Mouse (Mus musculus) embryonic facial prominence, embryonic 15.5 days (tissue): ENCODE results near the gene Zfp318. TPM values are rescaled to one million over a fixed set of nuclear protein-coding genes. Genes with fewer than 3 reads are reported as not detected.

ENCODE experiments used
- ATAC-seq: fragments of 200-750 bp; cut with Nextera tagmentation; 2 replicates; pipeline ENCODE4 v1.8.0; 2017; ENCODE audit warnings: low read depth, moderate TSS enrichment; ENCODE audit not compliant: insufficient number of reproducible peaks, low FRiP score, low TSS enrichment
- H3K27ac ChIP-seq: fragments of 300-500 bp; sonication (generic); replicated peaks from 2 replicates; pipeline ENCODE4 v1.5.1; 2015; ENCODE audit warnings: mild to moderate bottlenecking, inconsistent platforms
- H3K27me3 ChIP-seq: fragments of 300-500 bp; sonication (generic); 2 replicates; pipeline ENCODE4 v1.6.1; 2015; ENCODE audit warnings: inconsistent platforms
- H3K36me3 ChIP-seq: fragments of 300-500 bp; sonication (generic); 2 replicates; pipeline ENCODE4 v1.6.1; 2015; ENCODE audit warnings: mild to moderate bottlenecking, inconsistent platforms
- H3K4me1 ChIP-seq: fragments of 300-500 bp; sonication (generic); 2 replicates; pipeline ENCODE4 v1.6.1; 2015; ENCODE audit warnings: inconsistent platforms
- H3K4me2 ChIP-seq: fragments of 300-500 bp; sonication (generic); replicated peaks from 2 replicates; pipeline ENCODE4 v1.6.1; 2015; ENCODE audit warnings: mild to moderate bottlenecking, inconsistent platforms
- H3K4me3 ChIP-seq: fragments of 300-500 bp; sonication (generic); replicated peaks from 2 replicates; pipeline ENCODE4 v1.5.1; 2015; ENCODE audit warnings: mild to moderate bottlenecking, inconsistent platforms
- H3K9ac ChIP-seq: fragments of 300-500 bp; sonication (generic); 2 replicates; pipeline ENCODE4 v1.6.1; 2015; ENCODE audit warnings: inconsistent platforms
- H3K9me3 ChIP-seq: fragments of 300-500 bp; sonication (generic); replicated peaks from 2 replicates; pipeline ENCODE4 v1.6.1; 2016; ENCODE audit warnings: inconsistent platforms
- WGBS: fragments of 180-500 bp; shearing (Covaris S2); methylation state at CpG from one replicate; pipeline ENCODE4 v1.1.7; 2015; 5-methylcytosine and 5-hydroxymethylcytosine counted together
- polyA plus RNA-seq: library from polyadenylated mRNA; unstranded; fragments of >200 nt; fragmentation: Nextera tagmentation; extraction: Ambion mirVana; gene quantifications from 2 replicates; pipeline ENCODE4 v1.2.1, GENCODE M21; 2015

The Zfp318 gene
- polyA plus RNA-seq, 1 experiment from 2014 or later = 10.7 TPM

DNA sequence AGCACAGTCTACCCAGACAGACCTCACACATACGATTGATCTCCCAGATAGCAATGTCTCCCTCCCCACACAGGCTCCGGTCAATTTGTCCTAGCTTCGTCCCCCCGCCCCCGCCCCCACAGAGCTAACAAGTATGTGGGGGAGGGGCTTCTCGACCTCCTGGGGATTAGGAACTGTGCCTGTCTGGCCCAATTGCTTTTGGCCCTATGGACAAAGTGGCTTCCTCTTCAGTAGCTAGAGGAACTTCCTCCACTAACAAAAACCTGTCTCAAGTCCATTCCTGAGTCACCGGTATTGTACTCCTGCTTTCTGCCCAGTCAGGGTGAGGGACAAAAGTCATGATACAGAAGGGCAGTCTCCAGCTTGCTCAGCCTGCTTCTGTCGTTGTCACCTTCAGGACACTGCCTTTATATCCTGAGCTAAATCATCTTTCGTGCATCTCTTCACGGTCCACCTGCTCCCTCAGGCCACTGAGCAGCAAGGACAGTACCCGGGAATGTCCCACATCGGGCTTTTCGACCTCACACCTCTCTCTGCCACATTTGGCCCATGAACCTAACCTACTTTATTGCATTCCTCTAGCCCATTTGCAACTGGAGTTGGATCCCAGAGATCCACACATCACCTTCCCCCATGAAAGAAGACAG lies 69.9 kb downstream of the Zfp318 start:
- no peak for ATAC-seq
- Histone ChIP-seq H3K9ac (no peak overlapping the region), H3K27me3 (peaks cover 58% of the 10 kb centered on the region), H3K9me3 (no peaks in the 10 kb centered on the region), H3K4me2 (no peak overlapping the region), H3K4me3 (no peak overlapping the region), H3K4me1 (peaks cover 30% of the 10 kb centered on the region), H3K27ac (no peak overlapping the region), H3K36me3 (no peaks in the 10 kb centered on the region)
- 11% methylated on average over 13 of the region's 13 CpGs for WGBS

DNA sequence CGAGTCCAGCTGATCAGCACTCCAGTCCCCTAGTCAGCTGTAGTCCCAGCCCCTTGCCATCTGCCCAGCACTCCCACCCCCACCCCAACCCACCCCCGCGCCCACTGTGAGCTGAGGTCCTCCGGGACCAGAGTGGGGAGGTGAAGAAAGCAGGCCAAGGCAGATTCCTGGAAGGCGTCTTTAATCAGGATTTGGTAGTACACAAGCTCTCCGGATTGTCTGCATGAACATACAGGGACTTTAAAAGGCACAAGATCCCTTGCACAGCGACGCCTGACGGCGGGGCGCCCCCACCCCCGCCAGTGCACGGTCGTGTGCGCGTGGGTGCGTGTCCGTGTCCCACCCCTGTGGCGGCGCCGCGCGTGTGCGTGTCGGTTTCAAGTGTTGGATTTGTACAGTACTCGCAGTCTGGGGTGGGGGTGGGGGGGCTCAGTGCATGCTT lies 70.5 kb downstream of the Zfp318 start:
- Histone ChIP-seq H3K36me3 (no peaks in the 10 kb centered on the region), H3K27me3 (peaks cover 63% of the 10 kb centered on the region), H3K4me3 (peak overlapping the region; percentile 45), H3K9ac (no peak overlapping the region), H3K27ac (no peak overlapping the region), H3K9me3 (no peaks in the 10 kb centered on the region), H3K4me2 (peak overlapping the region; percentile 90), H3K4me1 (peaks cover 30% of the 10 kb centered on the region)
- no peak; the same call in 1 of the 2 replicates for ATAC-seq
- 1% methylated on average over 26 of the region's 26 CpGs for WGBS

- no peak for ATAC-seq
- peak overlapping the region; percentile 45 for H3K4me3 ChIP-seq
Observed at GRCm38 (mm10) chr17:46454539-46454938, 71.0 kb downstream of the Zfp318 start.

DNA sequence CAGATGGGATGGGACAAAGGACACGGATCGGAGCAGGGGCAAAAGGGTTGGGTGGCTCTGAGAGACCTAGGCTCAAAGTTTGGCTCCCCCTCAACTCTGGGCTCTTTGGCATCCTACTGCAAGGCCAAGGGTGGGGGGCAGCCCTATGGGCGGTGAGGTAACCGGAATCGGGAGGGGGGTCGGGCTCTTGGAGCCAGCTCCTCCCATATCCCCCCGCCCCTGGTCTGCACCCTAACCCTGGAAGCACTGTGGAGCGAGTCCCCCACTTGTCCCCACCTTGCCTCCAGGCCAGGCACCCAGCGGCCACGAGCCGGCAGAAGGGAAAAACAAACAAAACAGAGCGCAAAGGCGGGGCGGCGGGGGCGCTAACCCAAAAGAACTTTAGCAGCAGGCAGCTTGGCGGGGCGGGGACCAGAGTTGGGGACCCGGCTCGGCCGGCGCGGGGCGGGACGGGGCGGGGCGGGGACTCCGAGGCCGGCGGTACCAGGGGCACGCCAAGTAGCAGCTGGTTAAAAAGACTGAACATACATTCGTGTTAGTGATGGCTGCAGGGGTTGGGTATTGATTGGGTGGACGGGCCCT lies 71.7 kb downstream of the Zfp318 start:
- peaks cover 31% of the 10 kb centered on the region for H3K4me1 ChIP-seq
- peak overlapping the region; percentile 39; the same call in 1 of the 2 replicates for H3K9ac ChIP-seq
- no peaks in the 10 kb centered on the region for H3K36me3 ChIP-seq
- H3K9me3 ChIP-seq = no peaks in the 10 kb centered on the region
- ATAC-seq = 0 out of 2 replicates have a peak, but pooled peaks have one; percentile 36
- H3K27me3 ChIP-seq = peaks cover 75% of the 10 kb centered on the region
- peak overlapping the region; percentile 45 for H3K4me3 ChIP-seq
- H3K27ac ChIP-seq = no peak overlapping the region
- H3K4me2 ChIP-seq = peak overlapping the region; percentile 90
- WGBS = under 1% methylated on average over 33 of the region's 33 CpGs

More at GRCm38 (mm10) chr17:46454539-46454938, 71.0 kb downstream of the Zfp318 start:
- Histone ChIP-seq H3K36me3 (no peaks in the 10 kb centered on the region), H3K9ac (no peak overlapping the region), H3K4me2 (peak overlapping the region; percentile 90), H3K27ac (no peak overlapping the region), H3K27me3 (peaks cover 69% of the 10 kb centered on the region), H3K4me1 (peaks cover 30% of the 10 kb centered on the region), H3K9me3 (no peaks in the 10 kb centered on the region)
- 2% methylated on average over 9 of the region's 9 CpGs for WGBS

GRCm38 (mm10) chr17:46457791-46458190 lies 74.3 kb downstream of the Zfp318 start:
- H3K4me1 ChIP-seq = peaks cover 42% of the 10 kb centered on the region
- H3K27ac ChIP-seq = no peak overlapping the region
- no peak overlapping the region for H3K4me2 ChIP-seq
- H3K4me3 ChIP-seq = no peak overlapping the region
- no peak for ATAC-seq
- WGBS = 11% methylated on average over 10 of the region's 10 CpGs
- H3K27me3 ChIP-seq = peaks cover 84% of the 10 kb centered on the region
- no peaks in the 10 kb centered on the region for H3K36me3 ChIP-seq
- H3K9ac ChIP-seq = no peak overlapping the region
- H3K9me3 ChIP-seq = no peaks in the 10 kb centered on the region

GRCm38 (mm10) chr17:46458439-46458838 lies 74.9 kb downstream of the Zfp318 start:
- H3K4me2 ChIP-seq = no peak overlapping the region
- peaks cover 39% of the 10 kb centered on the region for H3K4me1 ChIP-seq
- H3K9me3 ChIP-seq = no peaks in the 10 kb centered on the region
- H3K36me3 ChIP-seq = no peaks in the 10 kb centered on the region
- H3K4me3 ChIP-seq = no peak overlapping the region
- no peak overlapping the region for H3K27ac ChIP-seq
- H3K27me3 ChIP-seq = peaks cover 78% of the 10 kb centered on the region
- H3K9ac ChIP-seq = no peak overlapping the region
- no peak for ATAC-seq
- WGBS = 23% methylated on average over 3 of the region's 3 CpGs

- H3K27me3 ChIP-seq = peaks cover 63% of the 10 kb centered on the region
- H3K27ac ChIP-seq = no peak overlapping the region
- no peaks in the 10 kb centered on the region for H3K9me3 ChIP-seq
- H3K36me3 ChIP-seq = no peaks in the 10 kb centered on the region
- peaks cover 16% of the 10 kb centered on the region for H3K4me1 ChIP-seq
- no peak for ATAC-seq
- H3K4me3 ChIP-seq = peak overlapping the region; percentile 37
- under 1% methylated on average over 32 of the region's 32 CpGs for WGBS
- H3K4me2 ChIP-seq = peak overlapping the region; percentile 70
- H3K9ac ChIP-seq = peak overlapping the region; percentile 31; the same call in 1 of the 2 replicates
Observed at GRCm38 (mm10) chr17:46460673-46461072, 77.1 kb downstream of the Zfp318 start.

DNA sequence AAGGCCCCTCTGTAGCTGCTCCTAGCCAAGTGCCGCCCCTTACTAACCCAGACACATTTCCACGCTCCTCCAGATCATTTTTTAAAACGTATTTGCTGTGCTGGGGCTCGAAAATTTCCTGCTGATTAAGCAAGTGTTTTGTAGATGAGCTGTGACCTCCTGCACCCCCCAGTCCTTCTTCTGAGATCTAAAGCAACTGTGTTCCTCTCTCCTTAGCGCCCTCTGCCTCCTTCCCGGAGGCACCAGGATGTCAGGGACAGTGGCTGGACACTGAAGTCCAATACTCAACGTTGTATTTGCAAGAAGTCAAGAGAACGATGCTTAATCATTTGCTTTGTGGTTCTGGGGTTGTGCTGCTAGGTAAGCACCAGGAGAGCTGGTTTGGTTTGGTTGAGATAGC lies 77.8 kb downstream of the Zfp318 start:
- no peaks in the 10 kb centered on the region for H3K9me3 ChIP-seq
- peaks cover 13% of the 10 kb centered on the region for H3K4me1 ChIP-seq
- H3K27ac ChIP-seq = no peak overlapping the region
- ATAC-seq = no peak
- peak overlapping the region; percentile 37 for H3K4me3 ChIP-seq
- 10% methylated on average over 8 of the region's 8 CpGs for WGBS
- peaks cover 57% of the 10 kb centered on the region for H3K27me3 ChIP-seq
- H3K4me2 ChIP-seq = peak overlapping the region; percentile 70
- no peaks in the 10 kb centered on the region for H3K36me3 ChIP-seq
- H3K9ac ChIP-seq = 0 out of 2 replicates have a peak overlapping the region, but pooled peaks have one; percentile 31

- H3K4me3 ChIP-seq = no peak overlapping the region
- H3K27me3 ChIP-seq = peaks cover 48% of the 10 kb centered on the region
- no peak for ATAC-seq
- WGBS = 81% methylated on average over 5 of the region's 5 CpGs
- H3K27ac ChIP-seq = no peak overlapping the region
- peaks cover 13% of the 10 kb centered on the region for H3K4me1 ChIP-seq
- H3K36me3 ChIP-seq = no peaks in the 10 kb centered on the region
- no peak overlapping the region for H3K4me2 ChIP-seq
- no peaks in the 10 kb centered on the region for H3K9me3 ChIP-seq
- no peak overlapping the region for H3K9ac ChIP-seq
Observed at GRCm38 (mm10) chr17:46462226-46462625, 78.7 kb downstream of the Zfp318 start.

DNA sequence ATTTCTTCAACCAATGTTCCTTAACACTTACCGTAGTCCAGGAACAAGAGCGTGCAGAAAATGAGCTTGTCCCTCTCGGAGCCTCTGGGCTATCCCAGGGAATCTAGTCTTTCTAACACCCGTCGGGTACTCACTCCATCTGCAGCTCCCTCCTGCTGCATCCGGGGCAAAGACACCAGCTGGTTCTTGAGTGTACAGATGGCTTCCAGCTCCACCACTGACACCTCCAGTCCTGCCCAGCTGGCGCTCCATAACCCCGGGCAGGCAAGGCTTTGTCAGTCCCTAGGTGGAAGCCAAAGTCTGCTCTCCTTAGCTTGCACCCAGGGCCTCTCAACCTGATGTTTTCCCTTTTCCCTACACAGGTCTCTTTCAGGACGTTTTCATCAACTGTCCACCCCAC lies 84.3 kb downstream of the Zfp318 start:
- no peak overlapping the region for H3K9ac ChIP-seq
- no peak for ATAC-seq
- WGBS = 60% methylated on average over 9 of the region's 9 CpGs

More for the DNA sequence above, 84.3 kb downstream of the Zfp318 start:
- Histone ChIP-seq H3K27me3 (no peaks in the 10 kb centered on the region), H3K4me2 (no peak overlapping the region), H3K27ac (no peak overlapping the region), H3K4me1 (no peaks in the 10 kb centered on the region), H3K4me3 (no peak overlapping the region), H3K36me3 (no peaks in the 10 kb centered on the region), H3K9me3 (no peaks in the 10 kb centered on the region)
